In the genomic region with DNA sequence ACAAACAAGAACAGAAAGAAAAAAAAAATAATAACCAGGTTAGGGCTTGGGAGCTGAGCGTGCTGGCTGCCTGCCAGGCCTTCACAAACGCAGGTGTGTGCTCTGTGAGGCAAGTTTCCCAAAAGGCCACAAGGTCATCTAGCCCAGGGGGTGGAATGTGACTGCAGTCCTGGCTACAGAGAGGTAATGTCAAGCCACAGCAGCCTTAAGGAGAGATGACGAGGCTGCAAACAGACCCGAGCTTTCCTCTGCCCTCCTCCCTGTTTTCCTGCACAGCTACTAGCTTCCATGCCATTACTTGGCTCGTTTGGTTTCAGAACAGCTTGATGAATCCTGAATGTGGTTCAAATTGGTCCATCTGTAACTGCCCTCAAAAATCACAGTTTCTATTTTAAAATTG, we compare ENCODE assay signal across 10 mouse cellular contexts. TPM values are rescaled to one million over a fixed set of nuclear protein-coding genes. Genes with fewer than 3 reads are reported as not detected.
A peak's percentile ranks its signal among the peaks of the same experiment; 100 is the strongest.
DNase-seq lines count a peak whose midpoint lies in the region; ATAC-seq and TF ChIP-seq lines count a peak whose summit lies in the region.
"Had no signal": no experiment of that assay in that cellular context is flagged by ENCODE, and none has a peak within 500 bp of the region (broad histone marks: within the 10 kb centered on the region; RNA-seq: fewer than 3 reads in every experiment).

No protein-coding gene starts in this region.

- DNase-seq in hindbrain, embryonic 10.5 days (ENCODE audit: low spot score) = no peak
- peak; percentile 83 for DNase-seq in cerebellum, adult 11-12 months
- DNase-seq in right cerebral cortex, adult 2 months (ENCODE audit: low spot score in 2 of 2) = no peak
- no peak for DNase-seq in thymus, postnatal 14 days
- DNase-seq in left cerebral cortex, adult 18-20 months (ENCODE audit: low spot score in 2 of 2) = no peak
- DNase-seq: liver, embryonic 13.5 days had no signal

- H3K36me3 ChIP-seq in hindbrain, embryonic 15.5 days = no peaks in the 10 kb centered on the region
- H3K36me3 ChIP-seq in hindbrain, embryonic 10.5 days = peaks cover 25% of the 10 kb centered on the region
- 0 out of 2 replicates have a peak, but pooled peaks cover 3% of the 10 kb centered on the region for H3K36me3 ChIP-seq in lung, embryonic 16.5 days (ENCODE audit: control insufficient read depth, insufficient read depth, low read length)
- H3K36me3 ChIP-seq: G1E; liver, embryonic 13.5 days had no signal

- TF ChIP-seq CTCF in cortical plate, adult 2 months (IDR thresholded peaks at IDR 0.05; ENCODE audit: extremely low read depth, insufficient read depth, low read length) = no peak

- H3K27me3 ChIP-seq in hindbrain, embryonic 15.5 days = no peaks in the 10 kb centered on the region
- H3K27me3 ChIP-seq in hindbrain, embryonic 10.5 days (ENCODE audit: insufficient read depth, poor library complexity, severe bottlenecking) = no peaks in the 10 kb centered on the region
- H3K27me3 ChIP-seq in lung, embryonic 16.5 days (ENCODE audit: control insufficient read depth, insufficient read depth, low read depth, low read length) = no peaks in the 10 kb centered on the region

- no peak overlapping the region for H3K27ac ChIP-seq in hindbrain, embryonic 15.5 days (replicated peaks)
- no peak overlapping the region for H3K27ac ChIP-seq in hindbrain, embryonic 10.5 days
- H3K27ac ChIP-seq in cortical plate, adult 2 months (ENCODE audit: insufficient read depth, low read length) = 0 out of 2 replicates have a peak overlapping the region, but pooled peaks have one; percentile 71
- peak overlapping the region; percentile 1; the same call in 1 of the 2 replicates for H3K27ac ChIP-seq in lung, embryonic 16.5 days (ENCODE audit: low read length)
- H3K27ac ChIP-seq: liver, embryonic 13.5 days had no signal

- no peak for ATAC-seq in hindbrain, embryonic 15.5 days (ENCODE audit: low FRiP score, low read depth)
- no peak for ATAC-seq in lung, embryonic 16.5 days (ENCODE audit: low read depth)

- H3K9me3 ChIP-seq in hindbrain, embryonic 15.5 days = no peaks in the 10 kb centered on the region
- H3K9me3 ChIP-seq in hindbrain, embryonic 10.5 days = 0 out of 2 replicates have a peak, but pooled peaks cover 3% of the 10 kb centered on the region
- no peaks in the 10 kb centered on the region for H3K9me3 ChIP-seq in lung, embryonic 16.5 days (ENCODE audit: control insufficient read depth, low read length)
- H3K9me3 ChIP-seq: liver, embryonic 13.5 days had no signal

- no peak for TF ChIP-seq POLR2A in cortical plate, adult 2 months (IDR thresholded peaks at IDR 0.05; ENCODE audit: extremely low read depth, insufficient read depth, low read length)

- 44% methylated on average over 5 of the region's 5 CpGs for WGBS in hindbrain, embryonic 15.5 days
- WGBS in hindbrain, embryonic 10.5 days = 58% methylated on average over 5 of the region's 5 CpGs
- WGBS in lung, embryonic 16.5 days = 21% methylated on average over 5 of the region's 5 CpGs

- H3K4me2 ChIP-seq in hindbrain, embryonic 15.5 days = peak overlapping the region; percentile 19; the same call in 1 of the 2 replicates
- no peak overlapping the region for H3K4me2 ChIP-seq in lung, embryonic 16.5 days (ENCODE audit: low read depth, low read length)
- H3K4me2 ChIP-seq: liver, embryonic 13.5 days had no signal

- peaks cover 48% of the 10 kb centered on the region for H3K4me1 ChIP-seq in hindbrain, embryonic 15.5 days (replicated peaks)
- H3K4me1 ChIP-seq in hindbrain, embryonic 10.5 days (replicated peaks) = peaks cover 33% of the 10 kb centered on the region
- peaks cover 17% of the 10 kb centered on the region for H3K4me1 ChIP-seq in cortical plate, adult 2 months (ENCODE audit: control insufficient read depth, insufficient read depth, low read length)
- H3K4me1 ChIP-seq in lung, embryonic 16.5 days (replicated peaks; ENCODE audit: control insufficient read depth, insufficient read depth, low read length) = peaks cover 30% of the 10 kb centered on the region

- no peak overlapping the region for H3K4me3 ChIP-seq in hindbrain, embryonic 15.5 days
- H3K4me3 ChIP-seq in hindbrain, embryonic 10.5 days = no peak overlapping the region
- no peak overlapping the region for H3K4me3 ChIP-seq in cortical plate, adult 2 months (ENCODE audit: insufficient read depth, low read length)
- no peak overlapping the region for H3K4me3 ChIP-seq in lung, embryonic 16.5 days (ENCODE audit: low read length)
- H3K4me3 ChIP-seq: liver, embryonic 13.5 days had no signal

- no peak overlapping the region for H3K9ac ChIP-seq in hindbrain, embryonic 15.5 days
- H3K9ac ChIP-seq in lung, embryonic 16.5 days (ENCODE audit: low read length) = no peak overlapping the region
- H3K9ac ChIP-seq: liver, embryonic 13.5 days had no signal

RNA-seq across cellular contexts. Expression of gene App, which starts 4.7 kb away (rescaled TPM):
- polyA plus RNA-seq in hindbrain, embryonic 15.5 days (2015; fragmentation: Nextera tagmentation; extraction: Ambion mirVana) = 452 and 455 TPM in 2 replicates
- 125 and 161 TPM in 2 replicates for polyA plus RNA-seq in hindbrain, embryonic 10.5 days (2016; fragmentation: Nextera tagmentation; extraction: Ambion mirVana)
- 1,072 and 1,099 TPM in 2 replicates for polyA plus RNA-seq in cortical plate, adult 2 months (2012; rRNA removed)
- 296 and 297 TPM in 2 replicates for polyA plus RNA-seq in lung, embryonic 16.5 days (2015; fragmentation: Nextera tagmentation; extraction: Ambion mirVana)
- total RNA-seq in left cerebral cortex, adult 18-20 months (2021) = 1,000 to 10,000 TPM; 1,397 to 1,476 TPM
- polyA plus RNA-seq: G1E had no signal

Comparison
In these comparisons a context has a peak if more than half of its experiments do, and no peak if none do; other contexts are left out.
1. H3K27ac ChIP-seq: peak in cortical plate, adult 2 months (single experiment) and lung, embryonic 16.5 days (single experiment); none in hindbrain, embryonic 15.5 days (single experiment) and hindbrain, embryonic 10.5 days (single experiment).